Mouse (Mus musculus): ENCODE measurements around the gene Gucy1a1. TPM values are rescaled to one million over a fixed set of nuclear protein-coding genes. Genes with fewer than 3 reads are reported as not detected.

Gene Gucy1a1
- polyA plus RNA-seq, 1 experiment from 2014 or later = 15.3 TPM

DNA sequence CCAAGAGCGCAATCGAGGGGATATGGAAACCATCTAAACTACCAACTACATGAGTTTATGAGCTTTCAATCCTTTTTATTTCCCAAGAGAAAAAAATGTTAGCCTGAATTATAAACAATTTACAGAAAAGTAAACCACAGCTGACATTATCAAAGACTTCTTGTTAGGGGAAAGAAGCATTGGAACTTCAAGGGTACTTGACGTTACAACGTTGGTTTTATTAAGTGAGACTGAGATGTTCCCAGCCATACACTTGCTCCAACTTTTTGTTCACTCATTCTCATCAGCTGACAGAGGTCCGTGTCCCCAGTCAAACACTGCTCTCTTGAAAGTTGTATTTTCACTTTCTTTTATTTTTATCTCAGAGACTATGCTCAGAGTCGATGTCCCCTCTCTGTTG, 101.9 kb downstream of the Gucy1a1 start:
- 85% methylated on average over 6 of the region's 6 CpGs for WGBS
- ATAC-seq = no peak

More for the DNA sequence above, 101.9 kb downstream of the Gucy1a1 start:
- H3K9ac ChIP-seq = no peak overlapping the region
- H3K27ac ChIP-seq = no peak overlapping the region
- H3K9me3 ChIP-seq (replicated peaks) = no peaks in the 10 kb centered on the region
- H3K4me1 ChIP-seq = no peaks in the 10 kb centered on the region; the same call in 1 of the 2 replicates
- no peaks in the 10 kb centered on the region for H3K27me3 ChIP-seq
- no peak overlapping the region for H3K4me2 ChIP-seq
- H3K4me3 ChIP-seq = no peak overlapping the region
- peaks cover 11% of the 10 kb centered on the region for H3K36me3 ChIP-seq (ENCODE audit: poor library complexity, severe bottlenecking)

Small RNAs within 50 kb of the gene (microRNA-seq; reads per million reads assigned to microRNA genes)
- not detected for gene Mir7010

Other genes with a start within 250 kb of the Gucy1a1 start
- 8.1 and 8.5 TPM in 2 replicates for gene Ctso, start 213.2 kb downstream of the Gucy1a1 start, polyA plus RNA-seq (2015; fragmentation: Nextera tagmentation; extraction: Ambion mirVana)
- 0.19 and 0.77 TPM in 2 replicates for gene Tdo2, start 169.6 kb downstream of the Gucy1a1 start, polyA plus RNA-seq (2015; fragmentation: Nextera tagmentation; extraction: Ambion mirVana)
- not detected in 2 replicates for gene Asic5, start 163.5 kb downstream of the Gucy1a1 start, polyA plus RNA-seq (2015; fragmentation: Nextera tagmentation; extraction: Ambion mirVana)
- 23.5 and 26.4 TPM in 2 replicates for gene Gucy1b1, start 71.1 kb downstream of the Gucy1a1 start, polyA plus RNA-seq (2015; fragmentation: Nextera tagmentation; extraction: Ambion mirVana)
- 42.5 and 52.1 TPM in 2 replicates for gene Map9, start 212.3 kb upstream of the Gucy1a1 start, polyA plus RNA-seq (2015; fragmentation: Nextera tagmentation; extraction: Ambion mirVana)